Mouse (Mus musculus): ENCODE data around the gene Unc13a. TPM values are rescaled to one million over a fixed set of nuclear protein-coding genes. Genes with fewer than 3 reads are reported as not detected.

Gene Unc13a
- polyA plus RNA-seq, 1 experiment from 2014 or later, result 0.89 TPM

DNA sequence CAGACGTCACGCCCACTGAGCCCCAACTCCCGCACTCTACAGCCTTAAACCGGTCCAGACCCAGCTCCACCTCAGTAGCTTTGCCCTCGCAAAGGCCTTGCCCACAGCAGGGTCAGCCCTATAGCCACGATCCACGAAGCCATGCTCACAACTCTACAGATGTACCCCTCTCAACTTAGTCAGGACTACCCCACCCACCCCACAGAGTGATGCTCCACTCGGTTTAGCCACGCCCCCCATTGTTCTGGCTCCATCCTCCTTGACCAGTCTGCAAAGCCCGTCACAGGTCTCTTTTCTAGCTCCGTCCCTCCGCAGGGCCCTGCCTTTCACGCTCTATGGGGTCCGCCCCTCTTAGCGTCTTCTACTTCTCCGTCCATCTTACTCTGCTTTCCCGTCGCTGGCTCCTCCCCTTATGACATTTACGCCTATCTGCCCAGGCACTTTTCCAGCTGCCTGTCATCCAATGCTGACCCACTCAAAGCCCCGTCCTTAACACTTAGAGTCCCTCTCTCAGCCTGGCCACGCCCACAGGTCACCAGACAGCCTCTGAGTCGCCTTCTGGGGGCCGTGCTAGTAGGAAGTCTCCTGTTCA lies 14.7 kb upstream of the Unc13a start:
- H3K4me1 ChIP-seq (ENCODE audit: control insufficient read depth in 2 of 2, insufficient read depth in 2 of 2, low read length in 2 of 2), result peaks cover 12 to 16% of the 10 kb centered on the region in 2 experiments
- no peak overlapping the region for H3K9ac ChIP-seq (ENCODE audit: low read length)
- H3K36me3 ChIP-seq (ENCODE audit: control insufficient read depth, insufficient read depth, low read length), result no peaks in the 10 kb centered on the region
- H3K27me3 ChIP-seq (ENCODE audit: control insufficient read depth, insufficient read depth, low read length), result peaks cover 100% of the 10 kb centered on the region
- peak overlapping the region; percentile 60 for H3K4me2 ChIP-seq (ENCODE audit: low read length)
- no peak overlapping the region for H3K27ac ChIP-seq (replicated peaks in 1 of 2; ENCODE audit: control insufficient read depth in 1 of 2, insufficient read depth in 1 of 2, low read depth in 2 of 2, low read length in 2 of 2)
- 5% methylated on average over 23 of the region's 23 CpGs for WGBS
- peak; percentile 34 for ATAC-seq (ENCODE audit: insufficient number of reproducible peaks, insufficient read depth, low FRiP score, low read depth)
- no peaks in the 10 kb centered on the region for H3K9me3 ChIP-seq (ENCODE audit: control insufficient read depth, low read length)
- peak overlapping the region; percentile 16 to 27 for H3K4me3 ChIP-seq (ENCODE audit: control insufficient read depth in 1 of 2, insufficient read depth in 1 of 2, low read depth in 1 of 2, low read length in 2 of 2)

DNA sequence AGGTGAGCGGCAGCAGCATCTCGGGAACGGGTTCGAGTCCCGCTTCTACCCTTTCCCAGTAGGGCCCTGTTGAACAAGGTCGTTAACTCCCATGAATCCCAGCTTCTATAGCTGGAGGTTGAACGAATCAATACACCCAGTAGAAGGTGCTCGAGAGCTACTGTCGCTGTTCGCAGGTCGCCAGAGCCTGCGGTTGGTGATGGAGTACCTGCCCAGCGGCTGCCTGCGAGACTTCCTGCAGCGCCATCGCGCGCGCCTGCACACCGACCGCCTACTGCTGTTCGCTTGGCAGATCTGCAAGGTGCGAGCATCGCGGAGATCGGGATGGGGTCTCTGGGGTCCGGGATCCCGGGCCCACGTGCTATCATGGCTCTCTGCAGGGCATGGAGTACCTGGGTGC lies 14.0 kb upstream of the Unc13a start:
- Histone ChIP-seq H3K4me1 (ENCODE audit: control insufficient read depth in 2 of 2, insufficient read depth in 2 of 2, low read length in 2 of 2) (peaks cover 12 to 16% of the 10 kb centered on the region in 2 experiments), H3K9me3 (ENCODE audit: control insufficient read depth, low read length) (no peaks in the 10 kb centered on the region), H3K36me3 (ENCODE audit: control insufficient read depth, insufficient read depth, low read length) (no peaks in the 10 kb centered on the region), H3K27ac (replicated peaks in 1 of 2; ENCODE audit: control insufficient read depth in 1 of 2, insufficient read depth in 1 of 2, low read depth in 2 of 2, low read length in 2 of 2) (no peak overlapping the region), H3K4me3 (ENCODE audit: control insufficient read depth in 1 of 2, insufficient read depth in 1 of 2, low read depth in 1 of 2, low read length in 2 of 2) (peak overlapping the region; percentile 16 to 27), H3K9ac (ENCODE audit: low read length) (no peak overlapping the region), H3K4me2 (ENCODE audit: low read length) (peak overlapping the region; percentile 60), H3K27me3 (ENCODE audit: control insufficient read depth, insufficient read depth, low read length) (peaks cover 100% of the 10 kb centered on the region)
- ATAC-seq (ENCODE audit: insufficient number of reproducible peaks, insufficient read depth, low FRiP score, low read depth), result no peak
- WGBS, result 10% methylated on average over 29 of the region's 29 CpGs

DNA sequence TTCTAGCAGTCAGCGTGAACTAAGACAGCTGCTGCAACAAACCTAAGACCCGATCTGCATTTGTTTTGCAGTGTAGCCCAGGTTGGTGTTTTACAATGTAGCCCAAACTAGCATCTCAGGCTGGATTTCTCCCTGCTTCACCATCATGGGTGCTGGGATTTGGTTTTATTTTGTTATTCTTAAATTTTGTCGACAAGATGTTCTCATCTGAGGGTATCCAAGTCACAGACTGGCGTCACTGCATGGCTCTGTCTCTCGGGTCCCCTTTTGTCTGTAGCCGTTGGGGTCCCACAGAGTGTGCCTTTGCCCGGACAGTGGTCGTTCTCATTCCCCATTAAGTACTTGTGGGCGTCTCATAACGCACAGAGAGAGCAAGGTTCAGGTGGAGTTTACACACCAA lies 13.1 kb upstream of the Unc13a start:
- Histone ChIP-seq H3K9ac (ENCODE audit: low read length) (no peak overlapping the region), H3K27me3 (ENCODE audit: control insufficient read depth, insufficient read depth, low read length) (peaks cover 99% of the 10 kb centered on the region), H3K9me3 (ENCODE audit: control insufficient read depth, low read length) (no peaks in the 10 kb centered on the region), H3K4me1 (ENCODE audit: control insufficient read depth in 2 of 2, insufficient read depth in 2 of 2, low read length in 2 of 2) (peaks cover 15 to 19% of the 10 kb centered on the region in 2 experiments), H3K27ac (replicated peaks in 1 of 2; ENCODE audit: control insufficient read depth in 1 of 2, insufficient read depth in 1 of 2, low read depth in 2 of 2, low read length in 2 of 2) (no peak overlapping the region), H3K4me3 (ENCODE audit: control insufficient read depth in 1 of 2, insufficient read depth in 1 of 2, low read depth in 1 of 2, low read length in 2 of 2) (no peak overlapping the region), H3K4me2 (ENCODE audit: low read length) (no peak overlapping the region), H3K36me3 (ENCODE audit: control insufficient read depth, insufficient read depth, low read length) (no peaks in the 10 kb centered on the region)
- 35% methylated on average over 10 of the region's 10 CpGs for WGBS
- ATAC-seq (ENCODE audit: insufficient number of reproducible peaks, insufficient read depth, low FRiP score, low read depth), result no peak

DNA sequence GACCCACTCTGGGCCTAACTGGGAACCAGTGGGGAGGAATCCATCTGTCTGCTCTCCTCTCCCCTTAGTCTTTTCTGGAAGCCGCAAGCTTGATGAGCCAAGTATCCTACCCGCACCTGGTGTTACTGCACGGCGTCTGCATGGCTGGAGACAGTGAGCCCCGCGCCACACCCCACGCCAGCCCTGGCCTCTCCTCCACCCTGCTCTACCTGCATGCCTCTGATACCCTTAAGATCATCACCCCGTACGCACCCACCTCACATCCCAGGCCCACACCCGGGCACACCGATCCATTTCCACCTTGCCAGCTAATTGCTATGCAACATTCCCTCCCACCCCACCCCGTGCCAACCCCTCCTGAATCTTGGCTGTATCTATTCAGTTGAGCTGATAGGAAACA lies 11.3 kb upstream of the Unc13a start:
- Histone ChIP-seq H3K27me3 (ENCODE audit: control insufficient read depth, insufficient read depth, low read length) (peaks cover 95% of the 10 kb centered on the region), H3K9ac (ENCODE audit: low read length) (no peak overlapping the region), H3K4me1 (ENCODE audit: control insufficient read depth in 2 of 2, insufficient read depth in 2 of 2, low read length in 2 of 2) (peaks cover 20 to 27% of the 10 kb centered on the region in 2 experiments), H3K9me3 (ENCODE audit: control insufficient read depth, low read length) (no peaks in the 10 kb centered on the region), H3K36me3 (ENCODE audit: control insufficient read depth, insufficient read depth, low read length) (no peaks in the 10 kb centered on the region), H3K4me2 (ENCODE audit: low read length) (no peak overlapping the region), H3K27ac (replicated peaks in 1 of 2; ENCODE audit: control insufficient read depth in 1 of 2, insufficient read depth in 1 of 2, low read depth in 2 of 2, low read length in 2 of 2) (no peak overlapping the region), H3K4me3 (ENCODE audit: control insufficient read depth in 1 of 2, insufficient read depth in 1 of 2, low read depth in 1 of 2, low read length in 2 of 2) (no peak overlapping the region)
- ATAC-seq (ENCODE audit: insufficient number of reproducible peaks, insufficient read depth, low FRiP score, low read depth), result no peak
- WGBS, result 77% methylated on average over 12 of the region's 12 CpGs

DNA sequence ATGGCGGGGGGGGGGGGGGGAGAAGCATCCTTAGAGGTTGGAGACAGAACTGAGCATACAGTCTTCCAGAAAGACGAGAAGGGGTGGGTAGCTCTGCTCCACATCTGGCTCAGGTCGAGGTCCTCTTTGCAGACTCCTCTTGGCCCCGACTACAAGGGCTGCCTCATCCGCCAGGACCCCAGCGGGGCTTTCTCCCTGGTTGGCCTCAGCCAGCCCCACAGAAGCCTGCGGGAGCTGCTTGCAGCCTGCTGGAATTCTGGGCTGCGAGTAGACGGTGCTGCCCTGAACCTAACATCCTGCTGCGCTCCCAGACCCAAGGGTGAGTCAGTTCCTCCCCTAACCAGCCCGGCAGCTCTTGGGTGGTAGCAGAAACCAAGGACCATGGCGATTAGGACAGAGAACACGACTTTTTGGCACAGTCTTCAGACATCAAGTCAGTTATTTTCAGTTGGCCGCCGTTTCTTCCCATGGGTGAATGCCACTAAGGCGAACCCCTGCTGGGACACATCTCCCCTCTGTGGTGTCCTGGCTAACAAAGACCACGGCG lies 9.9 kb upstream of the Unc13a start:
- Histone ChIP-seq H3K4me1 (ENCODE audit: control insufficient read depth in 2 of 2, insufficient read depth in 2 of 2, low read length in 2 of 2) (peaks cover 17 to 26% of the 10 kb centered on the region in 2 experiments), H3K36me3 (ENCODE audit: control insufficient read depth, insufficient read depth, low read length) (no peaks in the 10 kb centered on the region), H3K27me3 (ENCODE audit: control insufficient read depth, insufficient read depth, low read length) (peaks cover 81% of the 10 kb centered on the region), H3K9me3 (ENCODE audit: control insufficient read depth, low read length) (no peaks in the 10 kb centered on the region), H3K4me3 (ENCODE audit: control insufficient read depth in 1 of 2, insufficient read depth in 1 of 2, low read depth in 1 of 2, low read length in 2 of 2) (no peak overlapping the region), H3K27ac (replicated peaks in 1 of 2; ENCODE audit: control insufficient read depth in 1 of 2, insufficient read depth in 1 of 2, low read depth in 2 of 2, low read length in 2 of 2) (no peak overlapping the region), H3K4me2 (ENCODE audit: low read length) (no peak overlapping the region), H3K9ac (ENCODE audit: low read length) (no peak overlapping the region)
- 19% methylated on average over 18 of the region's 18 CpGs for WGBS
- ATAC-seq (ENCODE audit: insufficient number of reproducible peaks, insufficient read depth, low FRiP score, low read depth), result no peak

DNA sequence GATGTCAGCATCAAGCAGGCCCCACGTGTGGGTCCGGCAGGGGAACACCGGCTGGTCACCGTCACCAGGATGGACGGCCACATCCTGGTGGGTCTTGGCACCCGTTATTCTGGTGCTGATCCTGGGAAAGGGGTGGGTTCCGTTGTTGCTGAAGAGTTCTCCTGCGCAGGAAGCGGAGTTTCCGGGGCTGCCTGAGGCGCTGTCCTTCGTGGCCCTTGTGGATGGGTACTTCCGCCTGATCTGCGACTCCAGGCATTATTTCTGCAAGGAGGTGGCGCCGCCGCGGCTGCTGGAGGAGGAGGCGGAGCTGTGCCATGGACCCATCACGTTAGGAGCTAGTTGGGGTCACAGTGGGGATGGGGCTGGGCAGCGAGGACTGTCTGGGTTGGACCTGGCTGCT lies 8.9 kb upstream of the Unc13a start:
- H3K4me2 ChIP-seq (ENCODE audit: low read length), result no peak overlapping the region
- no peak overlapping the region for H3K27ac ChIP-seq (replicated peaks in 1 of 2; ENCODE audit: control insufficient read depth in 1 of 2, insufficient read depth in 1 of 2, low read depth in 2 of 2, low read length in 2 of 2)
- WGBS, result 17% methylated on average over 21 of the region's 21 CpGs
- H3K27me3 ChIP-seq (ENCODE audit: control insufficient read depth, insufficient read depth, low read length), result peaks cover 72% of the 10 kb centered on the region
- no peaks in the 10 kb centered on the region for H3K9me3 ChIP-seq (ENCODE audit: control insufficient read depth, low read length)
- no peaks in the 10 kb centered on the region for H3K36me3 ChIP-seq (ENCODE audit: control insufficient read depth, insufficient read depth, low read length)
- H3K9ac ChIP-seq (ENCODE audit: low read length), result no peak overlapping the region
- H3K4me1 ChIP-seq (ENCODE audit: control insufficient read depth in 2 of 2, insufficient read depth in 2 of 2, low read length in 2 of 2), result peaks cover 10 to 24% of the 10 kb centered on the region in 2 experiments; a peak in 3 of 4 replicates
- H3K4me3 ChIP-seq (ENCODE audit: control insufficient read depth in 1 of 2, insufficient read depth in 1 of 2, low read depth in 1 of 2, low read length in 2 of 2), result no peak overlapping the region
- ATAC-seq (ENCODE audit: insufficient number of reproducible peaks, insufficient read depth, low FRiP score, low read depth), result no peak

DNA sequence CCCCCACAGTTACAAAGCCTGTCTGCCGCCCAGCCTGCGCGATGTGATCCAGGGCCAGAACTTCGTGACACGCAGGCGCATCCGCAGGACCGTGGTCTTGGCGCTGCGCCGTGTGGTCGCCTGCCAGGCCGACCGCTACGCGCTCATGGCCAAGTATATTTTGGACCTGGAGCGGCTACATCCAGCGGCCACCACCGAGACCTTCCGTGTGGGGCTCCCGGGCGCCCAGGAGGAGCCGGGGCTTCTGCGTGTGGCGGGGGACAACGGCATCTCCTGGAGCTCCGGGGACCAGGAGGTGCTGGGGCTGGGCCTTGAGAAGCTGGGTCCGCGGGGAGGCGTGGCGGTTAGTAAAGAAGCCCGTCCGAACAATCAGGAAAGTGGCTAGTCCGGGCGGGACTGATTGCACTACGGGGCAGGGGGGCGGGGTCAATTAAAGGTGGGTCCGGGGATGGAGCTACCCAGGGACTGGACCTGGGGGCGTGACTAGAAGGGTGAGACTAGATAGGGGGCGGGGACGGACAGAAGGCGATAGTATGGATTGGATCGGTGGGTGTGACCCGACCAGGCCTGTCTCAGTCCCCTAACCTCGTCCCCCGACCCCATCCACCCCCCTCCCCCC lies 8.1 kb upstream of the Unc13a start:
- ATAC-seq (ENCODE audit: insufficient number of reproducible peaks, insufficient read depth, low FRiP score, low read depth), result no peak
- peak overlapping the region; percentile 55; the same call in 1 of the 2 replicates for H3K9ac ChIP-seq (ENCODE audit: low read length)
- H3K9me3 ChIP-seq (ENCODE audit: control insufficient read depth, low read length), result no peaks in the 10 kb centered on the region
- no peaks in the 10 kb centered on the region for H3K36me3 ChIP-seq (ENCODE audit: control insufficient read depth, insufficient read depth, low read length)
- H3K27me3 ChIP-seq (ENCODE audit: control insufficient read depth, insufficient read depth, low read length), result peaks cover 64% of the 10 kb centered on the region
- WGBS, result 11% methylated on average over 46 of the region's 46 CpGs
- peak overlapping the region; percentile 71 for H3K4me2 ChIP-seq (ENCODE audit: low read length)
- peak overlapping the region; percentile 33 to 35 for H3K4me3 ChIP-seq (ENCODE audit: control insufficient read depth in 1 of 2, insufficient read depth in 1 of 2, low read depth in 1 of 2, low read length in 2 of 2)
- peaks cover 10 to 27% of the 10 kb centered on the region in 2 experiments; a peak in 3 of 4 replicates for H3K4me1 ChIP-seq (ENCODE audit: control insufficient read depth in 2 of 2, insufficient read depth in 2 of 2, low read length in 2 of 2)
- no peak overlapping the region for H3K27ac ChIP-seq (replicated peaks in 1 of 2; ENCODE audit: control insufficient read depth in 1 of 2, insufficient read depth in 1 of 2, low read depth in 2 of 2, low read length in 2 of 2)
